Mouse (Mus musculus) kidney, postnatal 4 days (tissue): ENCODE data around the gene Snx30.

ENCODE experiments used
- DNase-seq, 2 experiments: peaks; one replicate each; pipeline ENCODE4 v3.0.0; 2021; ENCODE audit warnings: mixed read lengths in 2 of 2

Gene Snx30

GRCm38 (mm10) chr4:59914608-59915403 lies 109.2 kb downstream of the Snx30 start, which contains the start of gene Slc46a2:
TSS of gene Slc46a2 (minus strand) at chr4:59915056.
- DNase-seq: peak; percentile 33 to 52

- DNase-seq: no peak
Observed at GRCm38 (mm10) chr4:59917966-59918365, 112.3 kb downstream of the Snx30 start.

GRCm38 (mm10) chr4:59925082-59925481 lies 119.4 kb downstream of the Snx30 start:
- DNase-seq: no peak

- no peak for DNase-seq
Observed at GRCm38 (mm10) chr4:59927666-59928065, 122.0 kb downstream of the Snx30 start.

GRCm38 (mm10) chr4:59928347-59928746 lies 122.7 kb downstream of the Snx30 start:
- DNase-seq: peak; percentile 71 to 82

- DNase-seq: peak; percentile 8 to 35
Observed at GRCm38 (mm10) chr4:59932505-59933281, 127.1 kb downstream of the Snx30 start.

GRCm38 (mm10) chr4:59937543-59937942 lies 131.9 kb downstream of the Snx30 start:
- no peak for DNase-seq
